Mouse (Mus musculus) intestine, embryonic 15.5 days (tissue): ENCODE measurements at regions not wholly inside any gene's neighbourhood (a gene's known extent, or its start where the extent isn't known, plus 50 kb on each side); places are given as distances from the start of the nearest gene placed in this dataset.

Experiments used
- ATAC-seq: fragments of 200-750 bp; cut with Nextera tagmentation; 2 replicates; pipeline ENCODE4 v1.8.0; 2017; ENCODE audit warnings: moderate TSS enrichment, moderate library complexity
- H3K27ac ChIP-seq: fragments of 300-500 bp; sonication (generic); 2 replicates; pipeline ENCODE4 v1.5.1; 2015; ENCODE audit warnings: mild to moderate bottlenecking, inconsistent platforms
- H3K27me3 ChIP-seq: fragments of 300-500 bp; sonication (generic); replicated peaks from 2 replicates; pipeline ENCODE4 v1.6.1; 2015; ENCODE audit warnings: inconsistent platforms
- H3K36me3 ChIP-seq: fragments of 300-500 bp; sonication (generic); 2 replicates; pipeline ENCODE4 v1.6.1; 2015; ENCODE audit warnings: inconsistent platforms
- H3K4me1 ChIP-seq: fragments of 300-500 bp; sonication (generic); replicated peaks from 2 replicates; pipeline ENCODE4 v1.6.1; 2015; ENCODE audit warnings: inconsistent platforms
- H3K4me2 ChIP-seq: fragments of 300-500 bp; sonication (generic); replicated peaks from 2 replicates; pipeline ENCODE4 v1.6.1; 2015; ENCODE audit warnings: mild to moderate bottlenecking, inconsistent platforms
- H3K4me3 ChIP-seq: fragments of 300-500 bp; sonication (generic); replicated peaks from 2 replicates; pipeline ENCODE4 v1.5.1; 2015; ENCODE audit warnings: inconsistent platforms
- H3K9ac ChIP-seq: fragments of 300-500 bp; sonication (generic); 2 replicates; pipeline ENCODE4 v1.6.1; 2015; ENCODE audit warnings: inconsistent platforms
- H3K9me3 ChIP-seq: fragments of 300-500 bp; sonication (generic); 2 replicates; pipeline ENCODE4 v1.6.1; 2016; ENCODE audit warnings: inconsistent platforms
- WGBS: fragments of 180-500 bp; shearing (Covaris S2); methylation state at CpG from one replicate; pipeline ENCODE4 v1.1.7; 2015; 5-methylcytosine and 5-hydroxymethylcytosine counted together

DNA sequence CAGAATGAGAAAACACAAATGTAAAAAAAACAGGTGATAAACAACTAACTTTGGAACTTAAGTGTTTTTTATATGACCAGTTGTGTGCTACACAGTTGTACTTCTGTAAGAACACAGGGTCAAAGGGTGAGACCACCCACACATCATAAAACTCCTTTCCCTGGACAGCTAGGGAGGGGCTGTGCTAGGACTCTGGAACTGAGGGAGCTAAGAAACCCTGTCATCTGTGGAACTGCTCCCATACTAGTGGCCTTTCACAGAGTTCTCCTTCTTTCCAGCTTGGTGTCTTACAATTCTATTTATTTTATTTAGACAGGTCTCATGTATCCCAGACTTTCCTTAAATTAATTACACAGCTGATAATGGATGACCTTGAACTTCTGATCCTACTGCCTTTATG, 640.4 kb upstream of the Nrp1 start:
- ATAC-seq: no peak
- Histone ChIP-seq H3K4me2 (no peak overlapping the region), H3K4me3 (no peak overlapping the region), H3K9me3 (no peaks in the 10 kb centered on the region), H3K4me1 (peaks cover 16% of the 10 kb centered on the region), H3K27ac (no peak overlapping the region), H3K36me3 (no peaks in the 10 kb centered on the region), H3K9ac (no peak overlapping the region), H3K27me3 (no peaks in the 10 kb centered on the region)

DNA sequence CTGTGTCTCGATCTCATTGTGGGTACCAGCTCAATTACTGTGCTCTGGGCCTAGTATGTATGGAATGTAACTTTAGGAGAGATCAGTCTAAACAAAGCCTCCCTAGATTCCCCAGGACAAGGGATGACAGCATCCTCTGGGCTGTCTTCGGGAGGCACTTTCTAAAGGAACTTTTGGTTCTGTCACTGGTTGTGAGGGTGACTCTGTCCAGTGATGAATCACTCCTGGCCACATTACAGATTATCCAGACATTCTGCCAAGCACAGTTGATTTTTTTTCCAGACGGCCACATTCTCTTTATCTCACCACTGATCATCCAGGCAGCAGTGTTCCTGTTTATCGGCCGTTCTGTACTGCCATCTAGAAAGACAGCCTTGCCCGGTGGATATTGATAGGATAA, 638.5 kb upstream of the Nrp1 start:
- Histone ChIP-seq H3K9ac (no peak overlapping the region), H3K9me3 (no peaks in the 10 kb centered on the region), H3K4me1 (peaks cover 16% of the 10 kb centered on the region), H3K4me2 (peak overlapping the region; percentile 34; the same call in 1 of the 2 replicates), H3K27ac (peak overlapping the region; percentile 4; the same call in 1 of the 2 replicates), H3K27me3 (no peaks in the 10 kb centered on the region), H3K4me3 (no peak overlapping the region), H3K36me3 (no peaks in the 10 kb centered on the region)
- WGBS: 6% methylated on average over 6 of the region's 6 CpGs
- no peak; the same call in 1 of the 2 replicates for ATAC-seq

DNA sequence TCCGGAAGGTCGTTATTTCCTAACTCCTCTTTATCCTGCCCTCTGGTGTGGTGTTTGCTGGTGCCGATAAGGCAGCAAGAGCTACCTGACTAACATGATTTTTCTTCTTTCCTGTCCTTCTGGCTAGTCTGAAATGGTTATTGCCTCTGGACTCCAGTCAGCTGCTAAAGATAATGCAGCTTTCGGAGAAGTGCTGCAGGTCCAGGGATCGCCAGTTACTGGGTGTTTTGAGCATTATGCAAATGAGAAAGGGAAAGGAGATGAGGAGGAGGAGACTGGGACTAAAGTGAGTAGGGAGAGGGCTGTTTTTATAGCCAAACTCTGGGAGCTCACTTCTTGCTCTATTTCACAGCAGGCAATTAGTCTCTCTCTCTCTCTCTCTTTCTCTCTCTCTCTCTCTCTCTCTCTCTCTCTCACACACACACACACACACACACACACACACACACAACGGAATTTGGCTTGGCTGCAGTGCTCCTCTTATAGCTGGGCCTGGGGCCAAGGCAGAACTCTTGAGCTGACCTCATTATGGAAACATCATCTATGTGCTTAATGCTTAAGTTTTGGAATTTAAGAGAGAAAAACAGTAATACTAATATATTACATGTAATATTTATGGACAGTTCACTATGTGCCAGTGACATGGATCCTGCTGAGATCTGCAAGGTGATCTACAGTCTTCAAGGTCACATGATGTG, 637.7 kb upstream of the Nrp1 start:
- peak overlapping the region; percentile 4; the same call in 1 of the 2 replicates for H3K27ac ChIP-seq
- whole genome bisulfite sequencing: 17% methylated on average over 6 of the region's 6 CpGs
- peak overlapping the region; percentile 34 for H3K4me2 ChIP-seq
- no peaks in the 10 kb centered on the region for H3K27me3 ChIP-seq
- H3K9me3 ChIP-seq: no peaks in the 10 kb centered on the region
- H3K4me3 ChIP-seq: no peak overlapping the region
- peak; percentile 70 for ATAC-seq
- peaks cover 16% of the 10 kb centered on the region for H3K4me1 ChIP-seq
- no peak overlapping the region for H3K9ac ChIP-seq
- H3K36me3 ChIP-seq: no peaks in the 10 kb centered on the region

DNA sequence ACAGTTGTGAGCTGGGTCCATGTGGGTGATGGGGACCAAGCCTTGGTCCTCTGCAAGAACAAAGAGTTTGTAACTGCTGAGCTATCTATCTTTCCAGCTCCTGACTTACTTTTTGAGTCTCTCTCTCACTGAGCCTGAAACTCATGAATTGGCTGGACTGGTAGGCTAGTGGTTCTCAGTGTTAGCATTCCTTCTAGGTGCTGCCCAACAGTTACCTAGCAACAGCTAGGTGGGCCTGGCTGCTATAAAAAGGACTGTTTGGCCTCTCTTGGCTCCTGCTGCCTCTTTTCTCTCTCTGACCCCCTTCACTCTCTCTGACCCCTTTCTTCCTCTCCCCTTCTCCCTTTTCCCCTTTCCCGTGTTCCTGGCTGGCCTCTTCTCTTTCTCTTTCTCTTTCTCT, 636.8 kb upstream of the Nrp1 start:
- WGBS: 33% methylated on average over 1 of the region's 1 CpGs
- Histone ChIP-seq H3K4me1 (peaks cover 16% of the 10 kb centered on the region), H3K36me3 (no peaks in the 10 kb centered on the region), H3K4me2 (no peak overlapping the region), H3K27ac (no peak overlapping the region), H3K4me3 (no peak overlapping the region), H3K9ac (no peak overlapping the region), H3K9me3 (no peaks in the 10 kb centered on the region), H3K27me3 (no peaks in the 10 kb centered on the region)
- ATAC-seq: no peak

DNA sequence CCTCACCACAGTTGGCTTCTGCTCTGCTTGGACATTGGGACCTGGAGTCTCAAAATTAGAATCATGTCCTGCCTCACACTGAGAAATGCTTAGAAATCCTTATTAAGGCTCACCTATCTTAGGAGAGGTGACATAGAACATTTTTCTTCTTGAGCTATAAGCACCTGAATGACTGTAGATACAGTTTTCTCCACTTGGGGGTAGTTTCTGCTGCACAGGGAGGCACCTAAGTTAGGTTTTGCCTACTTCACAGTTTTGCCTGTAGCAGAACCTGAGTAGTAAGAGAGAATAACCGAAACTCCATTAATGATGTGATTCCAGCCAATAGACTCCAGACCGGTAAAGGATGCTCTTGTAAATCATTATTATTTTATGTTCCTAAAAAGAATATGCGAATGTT, 624.3 kb upstream of the Nrp1 start:
- Histone ChIP-seq H3K9ac (no peak overlapping the region), H3K9me3 (no peaks in the 10 kb centered on the region), H3K27ac (no peak overlapping the region), H3K4me1 (no peaks in the 10 kb centered on the region), H3K4me3 (no peak overlapping the region), H3K36me3 (no peaks in the 10 kb centered on the region), H3K4me2 (no peak overlapping the region), H3K27me3 (no peaks in the 10 kb centered on the region)
- ATAC-seq: no peak
- 88% methylated on average over 3 of the region's 3 CpGs for WGBS

DNA sequence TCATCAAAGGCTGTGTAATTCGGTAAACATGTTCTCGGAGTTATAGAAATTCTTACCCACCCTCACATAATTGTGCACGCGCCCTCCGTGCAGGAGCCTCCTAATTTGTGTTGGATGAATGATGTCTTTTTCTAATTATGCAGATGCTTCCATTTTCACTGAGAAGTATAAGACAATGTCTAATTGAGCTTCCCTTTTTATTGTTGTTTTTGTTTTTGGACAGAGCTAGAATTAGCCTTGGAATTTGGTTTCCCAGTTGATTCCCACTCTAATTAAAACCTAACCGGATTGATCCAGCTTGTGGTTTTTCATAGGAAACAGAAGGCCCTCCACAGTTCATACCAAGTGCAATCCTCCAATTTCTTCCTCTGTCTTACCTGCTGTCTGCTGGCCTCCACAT, 616.2 kb upstream of the Nrp1 start:
- Histone ChIP-seq H3K27me3 (no peaks in the 10 kb centered on the region), H3K9ac (no peak overlapping the region), H3K36me3 (no peaks in the 10 kb centered on the region), H3K4me1 (no peaks in the 10 kb centered on the region), H3K4me2 (no peak overlapping the region), H3K9me3 (no peaks in the 10 kb centered on the region), H3K27ac (no peak overlapping the region), H3K4me3 (no peak overlapping the region)
- WGBS: 89% methylated on average over 6 of the region's 6 CpGs
- no peak for ATAC-seq

DNA sequence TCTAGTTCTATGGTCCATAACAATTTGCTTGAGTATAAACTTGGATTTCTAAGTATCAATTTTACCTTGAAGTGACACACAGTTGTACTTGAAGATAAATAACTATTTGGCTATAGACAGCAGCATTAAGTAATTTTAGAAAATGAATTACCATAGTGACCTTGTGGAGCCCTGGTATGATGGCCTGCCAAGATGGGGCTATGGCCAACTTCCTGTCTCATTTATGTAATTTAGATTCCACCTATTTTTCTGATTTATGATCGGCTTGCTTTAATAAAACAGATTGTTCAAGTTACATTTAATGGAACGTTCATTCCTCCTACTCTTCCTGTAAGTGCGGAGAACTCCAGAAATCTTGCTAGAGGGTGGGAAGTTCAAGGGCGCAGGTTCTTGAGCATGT, 613.2 kb upstream of the Nrp1 start:
- no peaks in the 10 kb centered on the region for H3K27me3 ChIP-seq
- WGBS: 73% methylated on average over 4 of the region's 4 CpGs
- no peak overlapping the region for H3K27ac ChIP-seq
- H3K9me3 ChIP-seq: no peaks in the 10 kb centered on the region
- H3K36me3 ChIP-seq: no peaks in the 10 kb centered on the region
- no peak overlapping the region for H3K4me3 ChIP-seq
- no peaks in the 10 kb centered on the region for H3K4me1 ChIP-seq
- H3K4me2 ChIP-seq: no peak overlapping the region
- H3K9ac ChIP-seq: no peak overlapping the region
- ATAC-seq: no peak

DNA sequence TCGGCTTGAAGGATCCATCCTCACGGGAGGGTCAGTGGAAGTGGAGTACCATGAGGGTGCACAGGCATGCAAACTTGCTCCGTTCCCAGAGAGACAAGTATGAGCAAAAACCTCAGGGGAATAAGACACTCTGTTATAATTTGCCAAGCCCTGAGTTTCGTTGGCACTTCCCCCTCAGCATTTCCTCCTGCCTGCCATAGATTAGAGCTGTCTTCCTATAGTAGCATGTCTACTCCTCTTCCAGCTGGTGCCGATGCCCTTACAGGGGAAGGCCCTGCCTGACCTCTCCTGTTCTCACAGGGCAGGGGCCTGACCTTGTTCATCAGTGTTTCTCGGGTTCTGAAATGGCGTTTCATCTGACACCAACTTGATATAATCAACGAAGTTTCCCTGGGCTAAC, 611.9 kb upstream of the Nrp1 start:
- Histone ChIP-seq H3K4me2 (no peak overlapping the region), H3K9ac (no peak overlapping the region), H3K4me3 (no peak overlapping the region), H3K4me1 (no peaks in the 10 kb centered on the region), H3K36me3 (no peaks in the 10 kb centered on the region), H3K27ac (no peak overlapping the region), H3K27me3 (no peaks in the 10 kb centered on the region), H3K9me3 (no peaks in the 10 kb centered on the region)
- WGBS: 72% methylated on average over 8 of the region's 8 CpGs
- ATAC-seq: no peak

DNA sequence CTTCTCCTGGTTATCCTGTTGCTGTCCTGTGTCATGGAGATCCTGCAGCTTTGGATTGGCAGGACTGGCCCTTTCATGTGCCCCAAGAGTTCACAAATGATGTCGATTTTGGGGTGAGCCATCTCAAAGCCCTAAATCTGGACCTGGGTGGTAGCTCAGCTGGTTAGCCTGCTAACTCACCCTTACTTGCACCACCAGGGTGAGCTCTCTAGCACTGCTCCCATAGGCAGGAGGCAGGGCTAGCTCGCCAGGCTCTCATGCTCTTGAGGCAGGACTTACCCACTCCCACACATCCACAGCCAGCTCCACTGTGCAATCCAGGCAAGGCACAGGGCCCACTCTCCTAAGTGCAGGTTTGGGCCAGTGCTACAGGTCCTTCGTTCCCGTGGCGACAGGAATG, 605.5 kb upstream of the Nrp1 start:
- no peak for ATAC-seq
- Histone ChIP-seq H3K4me1 (no peaks in the 10 kb centered on the region), H3K4me3 (no peak overlapping the region), H3K9ac (no peak overlapping the region), H3K9me3 (no peaks in the 10 kb centered on the region), H3K36me3 (no peaks in the 10 kb centered on the region), H3K27ac (no peak overlapping the region), H3K4me2 (no peak overlapping the region), H3K27me3 (no peaks in the 10 kb centered on the region)
- 81% methylated on average over 5 of the region's 5 CpGs for WGBS

DNA sequence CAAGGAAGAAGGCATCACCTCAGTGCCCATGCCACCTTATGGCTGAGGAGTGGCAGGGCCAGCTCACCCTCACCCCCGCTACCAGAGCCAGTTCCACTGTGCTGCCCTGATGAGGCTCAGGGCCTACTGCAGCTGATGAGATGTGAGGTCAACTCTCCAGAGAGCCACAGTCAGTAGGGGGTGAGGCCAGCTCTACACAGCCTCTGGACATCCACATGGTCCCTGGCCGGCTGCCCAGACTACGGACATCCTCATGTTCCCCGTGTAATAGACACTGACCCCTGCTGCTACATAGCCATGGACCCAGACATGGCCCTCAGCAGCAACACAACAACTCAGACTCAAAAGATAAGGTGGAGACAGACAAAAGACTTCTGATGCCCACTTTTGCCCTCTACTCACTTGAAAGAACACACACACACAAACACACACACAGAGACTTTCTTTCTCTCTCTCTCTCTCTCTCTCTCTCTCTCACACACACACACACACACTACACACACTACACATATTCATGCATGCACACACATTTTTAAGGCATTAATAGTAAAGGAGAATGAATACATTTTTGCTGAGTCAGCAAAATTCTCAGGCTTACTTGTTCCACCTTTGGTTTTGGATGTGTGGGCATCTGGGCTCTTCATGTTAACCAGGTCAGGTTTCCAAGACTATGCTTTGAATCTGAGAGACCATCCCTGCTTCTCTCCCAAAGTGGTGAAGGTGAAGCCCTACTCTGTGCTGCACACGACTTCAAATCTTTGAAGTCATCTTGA, 604.4 kb upstream of the Nrp1 start:
- Histone ChIP-seq H3K36me3 (no peaks in the 10 kb centered on the region), H3K27ac (no peak overlapping the region), H3K9ac (no peak overlapping the region), H3K4me3 (no peak overlapping the region), H3K4me2 (no peak overlapping the region), H3K27me3 (no peaks in the 10 kb centered on the region), H3K9me3 (no peaks in the 10 kb centered on the region), H3K4me1 (no peaks in the 10 kb centered on the region)
- WGBS: 89% methylated on average over 5 of the region's 5 CpGs
- no peak for ATAC-seq

DNA sequence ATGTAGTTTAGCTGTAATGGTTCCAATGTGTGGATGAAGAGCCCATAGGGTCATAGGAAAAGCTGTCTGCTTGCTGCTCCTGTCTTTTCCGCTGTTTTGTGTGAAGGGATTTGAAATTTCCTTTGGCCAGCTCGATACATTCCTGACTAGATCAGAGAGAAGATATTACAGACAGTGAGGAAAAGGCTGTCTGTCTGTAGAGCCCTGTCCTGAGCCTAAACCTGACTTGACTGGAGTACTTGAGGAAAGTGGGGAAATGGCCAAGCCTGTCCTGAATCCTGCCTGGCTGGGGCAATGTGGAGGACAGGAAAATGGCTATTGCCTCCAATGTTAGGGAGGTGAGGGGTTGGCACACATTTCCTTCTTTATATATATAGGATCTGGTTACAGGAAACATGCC, 601.0 kb upstream of the Nrp1 start:
- Histone ChIP-seq H3K27ac (no peak overlapping the region), H3K4me2 (no peak overlapping the region), H3K36me3 (no peaks in the 10 kb centered on the region), H3K4me1 (no peaks in the 10 kb centered on the region), H3K9ac (no peak overlapping the region), H3K27me3 (no peaks in the 10 kb centered on the region), H3K4me3 (no peak overlapping the region), H3K9me3 (no peaks in the 10 kb centered on the region)
- ATAC-seq: no peak
- 79% methylated on average over 2 of the region's 2 CpGs for WGBS

DNA sequence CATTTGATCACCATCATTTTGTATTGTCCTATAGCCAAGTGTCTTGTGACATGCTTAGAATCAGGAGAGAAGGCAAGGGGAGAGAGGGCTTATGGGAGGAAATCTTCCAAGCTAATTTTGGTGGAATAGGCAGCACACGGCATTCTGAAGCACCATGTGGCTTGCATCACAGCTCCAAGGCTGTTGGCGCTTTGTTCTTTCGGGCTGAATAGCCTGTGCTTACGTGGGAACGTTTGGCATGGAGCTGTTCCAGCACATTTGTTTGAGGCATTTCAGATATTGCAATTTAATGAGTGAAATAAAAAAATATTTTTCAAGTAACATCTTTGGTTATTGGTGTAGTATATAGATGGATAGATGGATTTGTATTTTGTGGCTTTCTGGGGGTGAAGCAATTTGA, 598.5 kb upstream of the Nrp1 start:
- H3K9ac ChIP-seq: no peak overlapping the region
- H3K27me3 ChIP-seq: no peaks in the 10 kb centered on the region
- H3K36me3 ChIP-seq: no peaks in the 10 kb centered on the region
- ATAC-seq: no peak
- H3K27ac ChIP-seq: no peak overlapping the region
- no peak overlapping the region for H3K4me2 ChIP-seq
- WGBS: 81% methylated on average over 5 of the region's 5 CpGs
- H3K4me3 ChIP-seq: no peak overlapping the region
- no peaks in the 10 kb centered on the region for H3K9me3 ChIP-seq
- no peaks in the 10 kb centered on the region for H3K4me1 ChIP-seq

DNA sequence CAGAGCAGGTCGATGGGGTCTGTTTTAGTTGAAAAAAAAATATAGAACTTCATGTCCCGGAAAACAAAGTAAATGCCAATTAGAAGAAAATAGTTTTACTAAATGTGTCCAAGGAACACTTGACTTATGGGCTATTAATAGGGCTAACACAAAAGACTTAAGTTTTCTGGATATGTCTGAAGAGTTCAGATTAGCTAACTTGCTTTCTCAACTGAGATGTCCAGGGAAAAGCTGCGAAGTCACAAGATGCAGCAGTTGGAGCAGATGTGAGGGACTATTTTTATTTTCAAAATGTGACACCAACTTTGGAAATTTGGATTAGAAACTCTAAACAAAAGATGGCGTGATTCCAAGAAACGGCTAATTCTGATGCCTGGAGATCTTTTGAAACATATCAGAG, 593.2 kb upstream of the Nrp1 start:
- H3K27ac ChIP-seq: no peak overlapping the region
- no peak for ATAC-seq
- WGBS: 70% methylated on average over 5 of the region's 5 CpGs

More for the DNA sequence above, 593.2 kb upstream of the Nrp1 start:
- Histone ChIP-seq H3K9ac (no peak overlapping the region), H3K27me3 (no peaks in the 10 kb centered on the region), H3K36me3 (no peaks in the 10 kb centered on the region), H3K4me1 (no peaks in the 10 kb centered on the region), H3K9me3 (no peaks in the 10 kb centered on the region), H3K4me3 (no peak overlapping the region), H3K4me2 (no peak overlapping the region)
